Mouse (Mus musculus): ENCODE data around the gene Lrpprc.
"Not testable (repeated sequence)": the region's sequence is repeated elsewhere in the genome, so short reads cannot be mapped to it uniquely, and the experiment has no call there.

Lrpprc gene

GRCm38 (mm10) chr17:84790447-84791098, at the start of gene Lrpprc:
TSS of gene Lrpprc (minus strand) at chr17:84790789.
- DNase-seq (ENCODE audit: low read depth, low spot score), result peak; percentile 81

DNA sequence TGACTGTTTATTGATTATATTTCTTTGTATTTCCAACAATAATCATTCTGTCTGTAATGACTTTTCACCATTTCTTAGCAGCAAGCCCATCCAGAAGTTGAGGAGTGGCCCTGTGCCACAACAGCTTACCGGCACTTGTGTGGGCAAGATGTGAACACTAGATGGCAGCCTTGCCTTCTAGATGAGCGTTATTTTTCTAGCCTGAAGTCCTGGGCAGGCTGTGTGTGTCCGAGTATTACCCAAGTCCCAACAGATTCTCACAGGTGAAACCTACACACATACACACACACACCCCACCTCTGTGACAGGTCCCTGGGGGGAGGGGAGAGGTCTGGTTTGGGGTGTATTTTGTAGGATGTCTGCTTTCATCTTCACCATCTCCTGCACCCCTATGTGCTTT, 47.2 kb upstream of the Lrpprc start:
- peak; percentile 50 for DNase-seq (ENCODE audit: low read depth, low spot score)

DNA sequence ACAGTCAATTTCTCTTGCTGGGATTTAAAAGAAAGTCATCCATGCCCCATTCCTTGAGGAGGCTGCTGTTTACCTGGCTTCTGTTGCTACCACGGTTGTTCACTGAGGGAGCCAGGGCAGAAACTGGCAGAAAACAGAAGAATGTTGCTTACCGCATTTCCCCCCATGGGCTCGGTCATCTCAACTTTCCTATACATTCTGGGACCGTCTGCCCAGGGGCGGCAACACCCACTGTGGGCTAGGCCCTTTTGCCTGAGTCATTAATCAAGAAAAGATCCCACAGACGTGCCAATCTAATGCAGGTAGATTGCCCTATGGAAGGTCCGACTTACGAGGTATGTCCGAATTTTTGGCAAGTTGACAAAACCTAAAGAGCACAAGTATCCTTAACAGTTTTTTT, 44.7 kb upstream of the Lrpprc start:
- DNase-seq (ENCODE audit: low read depth, low spot score), result no peak

DNA sequence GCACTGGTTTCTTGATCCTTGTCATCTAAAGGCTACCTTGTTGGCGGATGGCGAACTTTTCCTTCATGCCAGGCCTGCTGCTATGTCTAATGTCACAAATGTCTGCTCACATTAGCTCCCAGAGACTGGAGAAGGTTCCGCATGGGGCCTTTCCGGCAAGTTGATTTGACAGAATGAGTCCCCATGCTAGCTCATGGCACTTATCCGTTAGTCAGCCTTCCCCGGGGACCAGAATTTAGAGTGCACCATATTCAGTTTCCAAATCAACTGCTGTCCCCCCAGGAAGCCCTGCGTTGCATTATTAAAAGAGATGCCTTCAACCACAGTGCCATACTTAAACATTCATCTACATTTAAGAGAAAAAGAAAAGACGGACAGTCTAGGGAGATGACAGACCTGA, 41.8 kb upstream of the Lrpprc start:
- DNase-seq (ENCODE audit: low read depth, low spot score), result no peak

DNA sequence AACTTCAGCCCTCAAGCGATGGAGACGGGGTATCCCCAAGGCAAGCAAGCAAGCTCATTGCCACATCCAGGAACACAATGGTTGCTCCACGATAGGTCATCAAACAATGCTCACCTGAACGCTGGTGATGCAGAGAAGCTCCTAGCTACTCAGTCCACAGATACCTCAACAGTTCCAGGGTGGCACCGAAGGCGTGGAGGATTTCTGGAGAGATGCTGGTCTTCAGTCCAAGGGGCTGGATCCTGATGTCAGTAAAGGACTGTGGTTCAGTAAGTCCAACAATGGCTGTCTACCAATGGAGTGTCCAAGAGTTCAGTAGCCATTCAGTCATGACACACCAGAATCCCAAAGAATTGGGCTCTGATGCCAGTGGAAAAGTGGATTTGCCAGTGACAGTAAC, 37.7 kb upstream of the Lrpprc start:
- no peak for DNase-seq (ENCODE audit: low read depth, low spot score)

DNA sequence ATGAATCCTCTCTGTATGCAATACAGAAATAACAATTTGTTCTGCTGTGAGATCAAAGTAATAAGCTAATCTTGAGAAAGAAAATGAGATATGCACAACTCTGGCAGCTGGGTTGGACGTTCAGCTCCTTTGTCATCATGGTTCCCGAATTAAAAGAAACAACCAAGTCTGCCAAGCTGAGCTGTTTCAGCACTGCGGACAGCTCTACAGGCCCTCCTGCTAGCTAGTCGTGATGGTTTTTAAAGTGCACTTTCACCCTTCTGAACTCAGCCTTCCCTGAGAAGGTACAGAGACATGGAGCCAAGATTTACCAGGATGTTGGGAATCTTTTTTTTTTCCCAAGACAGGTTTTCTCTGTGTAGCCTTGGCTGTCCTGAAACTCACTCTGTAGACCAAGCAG, 30.0 kb upstream of the Lrpprc start:
- no peak for DNase-seq (ENCODE audit: low read depth, low spot score)

DNA sequence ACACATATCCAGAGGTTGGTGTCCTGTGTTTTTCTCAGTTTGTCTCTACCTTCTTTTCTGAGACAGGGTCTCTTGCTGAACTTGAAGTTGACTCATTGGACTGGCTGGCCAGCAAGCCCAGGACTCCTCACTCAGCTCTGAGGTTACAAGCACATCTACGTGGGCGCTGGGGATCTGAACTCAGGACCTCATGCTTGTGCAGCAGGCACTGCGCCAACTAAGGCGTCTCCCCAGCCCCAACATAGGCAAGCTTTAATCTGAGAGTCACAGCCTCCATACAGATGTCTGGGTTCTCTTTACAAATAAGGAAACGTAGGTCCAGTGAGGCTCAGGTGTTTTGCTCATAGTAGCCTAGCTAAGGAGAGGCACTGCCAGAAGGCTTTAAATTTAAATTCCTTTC, 27.8 kb upstream of the Lrpprc start:
- no peak for DNase-seq (ENCODE audit: low read depth, low spot score)

DNA sequence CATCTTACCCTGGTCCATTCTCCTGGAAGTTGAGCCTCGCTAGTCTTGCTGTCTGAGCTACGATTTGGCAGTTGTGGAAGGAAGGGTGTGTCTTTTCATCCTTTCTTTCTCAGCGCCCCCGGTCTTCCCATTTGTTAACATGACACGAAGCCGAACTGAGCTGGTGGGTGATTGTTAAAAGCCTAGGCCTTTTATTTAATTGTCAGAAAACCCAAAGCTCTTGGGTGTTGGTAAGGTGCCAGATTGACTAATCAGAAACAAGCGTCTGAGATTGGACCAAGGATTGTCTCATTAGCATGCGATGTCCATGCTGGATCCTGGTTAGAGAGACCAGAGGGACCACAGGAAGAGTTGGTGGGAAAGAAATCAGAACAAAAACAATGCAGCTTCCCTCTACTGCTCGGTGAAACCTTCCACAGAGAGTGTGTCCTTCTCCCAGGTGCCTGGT, 25.4 kb upstream of the Lrpprc start:
- DNase-seq (ENCODE audit: low read depth, low spot score), result no peak

- no peak for DNase-seq (ENCODE audit: low read depth, low spot score)
These were observed 24.3 kb upstream of the Lrpprc start for GRCm38 (mm10) chr17:84814905-84815304.

GRCm38 (mm10) chr17:84814192-84814591, 23.6 kb upstream of the Lrpprc start:
- not testable (repeated sequence) for DNase-seq (ENCODE audit: low read depth, low spot score)

- no peak for DNase-seq (ENCODE audit: low read depth, low spot score)
These were observed 1.4 kb upstream of the Lrpprc start for GRCm38 (mm10) chr17:84792006-84792405.

- no peak for DNase-seq (ENCODE audit: low read depth, low spot score)
These were observed 567 bp upstream of the Lrpprc start for GRCm38 (mm10) chr17:84791156-84791555.

DNA sequence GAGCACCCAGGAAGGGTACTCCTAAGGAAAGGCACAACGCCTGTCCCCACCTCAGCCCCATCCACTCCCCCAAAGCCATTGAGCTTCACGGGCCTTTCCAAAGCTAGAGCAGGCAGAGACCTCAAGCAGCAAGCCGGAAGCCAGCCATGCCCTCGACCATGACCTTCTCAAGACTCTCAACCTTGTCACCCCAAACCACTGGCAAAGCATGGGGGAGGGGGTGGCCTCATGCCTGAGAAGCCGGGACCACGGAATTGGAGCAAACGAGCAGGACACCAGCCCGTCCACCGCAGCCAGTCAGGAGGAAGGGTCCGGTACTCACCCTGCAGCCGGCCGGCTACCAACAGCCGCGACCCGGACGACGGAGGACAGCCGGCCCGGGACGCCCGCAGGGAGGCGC, 546 bp downstream of the Lrpprc start:
- no peak for DNase-seq (ENCODE audit: low read depth, low spot score)

DNA sequence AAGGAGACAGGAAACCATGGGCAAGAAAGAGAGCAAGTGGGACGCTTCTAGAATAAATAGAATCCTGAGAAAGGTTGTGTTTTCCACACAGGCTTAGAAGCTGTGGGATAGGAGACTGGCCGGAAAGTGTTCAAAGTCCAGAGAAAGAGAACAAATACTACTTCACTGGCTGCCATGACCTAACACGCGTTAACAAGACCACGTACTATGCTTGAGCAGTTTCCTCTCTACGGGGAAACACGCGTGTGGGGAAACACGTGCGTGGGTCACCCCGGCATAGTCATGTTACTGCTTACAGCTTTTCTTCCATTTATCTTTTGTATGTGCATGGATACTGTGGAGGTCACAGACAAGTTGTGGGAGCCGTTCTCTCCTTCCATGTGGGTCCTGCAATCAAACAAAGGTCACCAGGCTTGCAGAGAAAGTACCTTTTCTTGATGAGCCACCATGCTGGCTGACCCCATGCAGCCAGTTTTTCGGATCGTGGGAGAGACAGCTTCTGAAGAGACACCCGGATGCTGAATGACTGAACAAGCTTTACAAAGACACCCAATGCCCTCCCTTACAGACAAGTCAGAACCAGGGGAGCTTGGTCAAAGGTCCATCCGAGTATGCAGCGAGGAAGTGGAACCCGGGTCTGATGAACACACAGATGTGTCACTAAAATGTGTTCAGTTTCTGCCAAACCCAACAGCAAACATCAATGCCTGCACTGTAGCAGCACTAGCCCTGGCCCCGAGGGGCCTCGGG, 2.0 kb downstream of the Lrpprc start:
- DNase-seq (ENCODE audit: low read depth, low spot score), result no peak

DNA sequence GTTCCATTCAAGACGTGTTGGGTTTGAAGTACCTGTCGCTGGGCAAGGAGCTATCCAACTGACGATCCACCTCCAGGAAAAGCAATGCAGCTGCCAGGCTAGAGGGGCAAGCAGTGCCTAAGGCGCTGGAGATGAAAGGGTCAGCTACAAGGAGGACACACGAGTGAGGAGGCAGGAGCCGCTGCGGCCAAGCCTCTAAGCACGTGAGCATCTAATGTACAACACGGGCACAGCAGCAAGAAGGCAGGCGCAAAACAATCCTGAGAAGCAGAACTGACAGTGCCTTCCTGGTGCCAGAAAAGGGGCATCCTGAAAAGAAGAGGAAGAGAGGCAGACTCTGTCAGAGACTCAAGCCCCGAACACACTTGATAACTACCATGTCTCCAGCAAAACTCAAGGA, 3.1 kb downstream of the Lrpprc start:
- no peak for DNase-seq (ENCODE audit: low read depth, low spot score)

DNA sequence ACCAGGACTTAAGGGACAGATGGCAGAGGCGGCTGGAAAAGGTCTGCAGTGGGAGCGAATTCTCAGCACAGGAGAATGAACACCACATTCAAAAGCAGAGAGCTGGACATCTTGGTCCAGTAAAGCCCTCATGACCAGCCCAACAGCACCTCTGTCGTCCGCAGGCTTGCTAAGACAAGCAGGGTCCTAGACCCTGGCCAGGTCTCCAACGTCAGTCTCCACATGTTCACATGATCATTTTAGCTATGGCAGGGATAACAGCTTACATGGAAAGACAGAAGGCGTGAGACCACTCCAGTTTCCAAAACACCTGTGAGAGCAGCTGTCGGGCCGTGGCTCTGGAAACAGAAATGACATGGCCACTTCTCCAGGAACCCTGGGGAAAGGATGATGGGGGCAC, 3.7 kb downstream of the Lrpprc start:
- no peak for DNase-seq (ENCODE audit: low read depth, low spot score)

DNA sequence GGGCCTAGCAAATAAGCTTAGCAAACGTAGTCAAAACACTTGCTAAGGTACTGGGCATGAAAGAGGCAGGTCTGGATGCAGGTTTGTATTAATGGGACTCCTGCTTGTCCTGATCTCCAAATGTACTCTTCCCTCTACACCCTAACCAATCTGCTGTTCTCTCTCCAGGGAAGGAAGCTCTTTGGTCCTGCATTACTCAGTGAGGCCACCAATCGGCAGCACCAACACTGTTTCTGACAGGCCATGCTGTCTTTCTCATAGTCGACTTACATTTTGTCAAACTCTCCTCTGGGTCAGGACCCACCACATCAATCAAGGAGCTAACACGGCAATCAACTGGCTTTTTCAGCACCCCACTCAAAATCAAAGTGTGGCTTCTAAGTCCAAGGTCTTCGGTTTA, 5.4 kb downstream of the Lrpprc start:
- no peak for DNase-seq (ENCODE audit: low read depth, low spot score)

GRCm38 (mm10) chr17:84783491-84783890, 7.1 kb downstream of the Lrpprc start:
- DNase-seq (ENCODE audit: low read depth, low spot score), result no peak

GRCm38 (mm10) chr17:84780321-84780720, 10.3 kb downstream of the Lrpprc start:
- DNase-seq (ENCODE audit: low read depth, low spot score), result no peak

- DNase-seq (ENCODE audit: low read depth, low spot score), result no peak
These were observed 12.1 kb downstream of the Lrpprc start for GRCm38 (mm10) chr17:84778477-84778978.

- DNase-seq (ENCODE audit: low read depth, low spot score), result no peak
These were observed 14.1 kb downstream of the Lrpprc start for GRCm38 (mm10) chr17:84776362-84777000.

- DNase-seq (ENCODE audit: low read depth, low spot score), result no peak
These were observed 15.3 kb downstream of the Lrpprc start for GRCm38 (mm10) chr17:84775291-84775690.

GRCm38 (mm10) chr17:84771882-84772281, 18.7 kb downstream of the Lrpprc start:
- DNase-seq (ENCODE audit: low read depth, low spot score), result no peak

All from WW6 (cell line).